Mouse (Mus musculus): ENCODE data around the gene Clspn.

DNA sequence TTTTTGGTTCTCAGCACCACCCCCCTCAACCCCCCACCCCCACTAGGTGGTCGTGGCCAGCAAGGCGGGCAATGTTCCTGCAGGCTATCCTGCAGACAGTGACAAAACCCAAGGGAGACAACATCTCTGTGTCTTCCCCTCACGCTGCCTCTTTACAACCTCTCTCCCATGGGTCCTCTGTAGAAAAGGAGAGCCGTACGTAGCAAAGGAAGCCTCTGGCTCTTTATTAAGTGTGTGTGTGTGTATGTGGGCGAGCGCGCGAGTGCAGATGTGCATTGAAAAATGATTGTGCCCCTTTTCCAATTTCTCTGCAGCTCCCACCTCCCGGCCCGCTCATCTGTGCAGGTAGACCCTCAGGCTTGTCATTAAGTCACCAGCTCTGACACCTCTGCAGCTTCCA is 79.6 kb downstream of the Clspn start:
- no peak for TF ChIP-seq CTCF (IDR thresholded peaks at IDR 0.05; ENCODE audit: low read depth, low read length)
- no peak for TF ChIP-seq POLR2A (IDR thresholded peaks at IDR 0.05; ENCODE audit: extremely low read depth, insufficient read depth, low read length)

All from liver, adult 2 months (tissue).